Mouse (Mus musculus): ENCODE results near the gene Ssbp3.

Gene Ssbp3

DNA sequence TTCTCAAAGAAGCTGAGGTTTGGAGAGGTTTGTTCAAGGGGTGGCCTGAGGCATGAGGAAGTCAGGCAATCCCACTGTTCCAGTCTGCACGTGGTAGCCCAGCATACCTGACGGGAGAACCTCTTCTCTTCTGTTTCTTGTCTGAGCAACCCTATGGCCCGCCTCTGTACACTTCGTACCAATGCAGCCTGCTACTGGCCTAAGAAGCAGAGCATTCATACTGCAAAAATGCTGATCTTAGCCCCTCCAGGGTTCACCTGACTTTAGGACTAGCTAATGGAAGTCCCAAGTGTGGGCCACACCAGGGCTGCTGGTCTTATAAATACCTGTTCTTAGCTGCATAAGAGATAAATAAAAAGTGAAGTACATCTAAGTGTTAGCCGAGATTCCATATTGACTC, 147.8 kb downstream of the Ssbp3 start:
- H3K9me3 ChIP-seq (ENCODE audit: low read length): no peaks in the 10 kb centered on the region
- H3K27me3 ChIP-seq (ENCODE audit: insufficient read depth, low read length): no peaks in the 10 kb centered on the region
- H3K36me3 ChIP-seq (ENCODE audit: insufficient read depth, low read length): peaks cover 78% of the 10 kb centered on the region
- TF ChIP-seq NANOG (IDR thresholded peaks at IDR 0.05; ENCODE audit: borderline replicate concordance, low read length) (no peak), POU5F1 (IDR thresholded peaks at IDR 0.05; ENCODE audit: borderline replicate concordance, low read length) (no peak), CTCF (conservative IDR thresholded peaks at IDR 0.05; ENCODE audit: low read length) (no peak)
- H3K4me1 ChIP-seq (replicated peaks; ENCODE audit: low read depth, low read length): peaks cover 8% of the 10 kb centered on the region; the same call in 1 of the 2 replicates
- H3K4me3 ChIP-seq (replicated peaks; ENCODE audit: low read length): no peak overlapping the region

DNA sequence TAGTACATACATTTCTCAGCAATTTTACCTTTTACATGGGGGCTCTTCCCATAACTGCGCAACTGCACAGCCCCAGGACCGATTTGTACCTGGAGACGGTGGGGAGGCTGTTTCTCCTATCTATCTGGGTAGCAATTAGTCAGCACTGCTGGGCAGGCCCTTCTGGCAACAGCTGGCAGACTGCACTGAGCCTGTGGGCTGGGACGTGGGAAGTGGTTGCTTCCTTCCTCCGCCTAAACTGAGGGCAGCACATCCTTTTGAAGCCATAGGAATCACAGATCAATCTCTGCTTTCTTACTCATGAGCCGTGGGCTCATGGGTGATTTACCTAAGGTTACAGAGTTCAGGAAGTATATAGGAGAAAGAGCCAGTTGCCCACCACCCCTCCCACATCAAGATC, 148.3 kb downstream of the Ssbp3 start:
- peaks cover 82% of the 10 kb centered on the region for H3K36me3 ChIP-seq (ENCODE audit: insufficient read depth, low read length)
- H3K4me3 ChIP-seq (replicated peaks; ENCODE audit: low read length): no peak overlapping the region
- peaks cover 8% of the 10 kb centered on the region; the same call in 1 of the 2 replicates for H3K4me1 ChIP-seq (replicated peaks; ENCODE audit: low read depth, low read length)
- TF ChIP-seq CTCF (conservative IDR thresholded peaks at IDR 0.05; ENCODE audit: low read length) (no peak), NANOG (IDR thresholded peaks at IDR 0.05; ENCODE audit: borderline replicate concordance, low read length) (no peak), POU5F1 (IDR thresholded peaks at IDR 0.05; ENCODE audit: borderline replicate concordance, low read length) (no peak)
- no peaks in the 10 kb centered on the region for H3K9me3 ChIP-seq (ENCODE audit: low read length)
- no peaks in the 10 kb centered on the region for H3K27me3 ChIP-seq (ENCODE audit: insufficient read depth, low read length)

- Histone ChIP-seq H3K36me3 (ENCODE audit: insufficient read depth, low read length) (peaks cover 91% of the 10 kb centered on the region), H3K9me3 (ENCODE audit: low read length) (no peaks in the 10 kb centered on the region), H3K4me1 (replicated peaks; ENCODE audit: low read depth, low read length) (peaks cover 17% of the 10 kb centered on the region), H3K4me3 (replicated peaks; ENCODE audit: low read length) (no peak overlapping the region), H3K27me3 (ENCODE audit: insufficient read depth, low read length) (no peaks in the 10 kb centered on the region)
- TF ChIP-seq POU5F1 (IDR thresholded peaks at IDR 0.05; ENCODE audit: borderline replicate concordance, low read length): no peak
- no peak for TF ChIP-seq NANOG (IDR thresholded peaks at IDR 0.05; ENCODE audit: borderline replicate concordance, low read length)
- no peak for TF ChIP-seq CTCF (conservative IDR thresholded peaks at IDR 0.05; ENCODE audit: low read length)
Observed at GRCm38 (mm10) chr4:107061560-107061959, 151.1 kb downstream of the Ssbp3 start.

DNA sequence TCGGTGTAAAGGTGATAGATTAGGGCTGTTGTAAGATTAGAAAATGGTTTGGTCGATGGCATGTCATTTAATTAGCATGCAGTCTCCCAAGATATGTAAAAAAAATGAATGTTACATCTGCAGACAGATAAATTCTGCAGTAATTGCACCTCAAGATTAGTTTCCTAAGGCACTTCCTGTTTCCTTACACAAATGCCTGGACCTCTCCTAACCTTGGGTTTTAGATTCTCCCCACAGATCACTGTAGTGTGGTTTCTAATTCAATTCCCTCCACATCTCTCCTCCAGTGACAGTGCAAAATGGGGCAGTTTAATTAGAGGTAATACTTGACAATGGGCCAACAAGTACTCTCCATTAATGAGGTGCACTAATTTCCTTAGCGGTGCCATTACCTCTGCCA, 152.7 kb downstream of the Ssbp3 start:
- Histone ChIP-seq H3K4me1 (replicated peaks; ENCODE audit: low read depth, low read length) (peaks cover 21% of the 10 kb centered on the region), H3K27me3 (ENCODE audit: insufficient read depth, low read length) (no peaks in the 10 kb centered on the region), H3K36me3 (ENCODE audit: insufficient read depth, low read length) (peaks cover 74% of the 10 kb centered on the region), H3K9me3 (ENCODE audit: low read length) (no peaks in the 10 kb centered on the region), H3K4me3 (replicated peaks; ENCODE audit: low read length) (no peak overlapping the region)
- TF ChIP-seq CTCF (conservative IDR thresholded peaks at IDR 0.05; ENCODE audit: low read length): no peak
- no peak for TF ChIP-seq NANOG (IDR thresholded peaks at IDR 0.05; ENCODE audit: borderline replicate concordance, low read length)

DNA sequence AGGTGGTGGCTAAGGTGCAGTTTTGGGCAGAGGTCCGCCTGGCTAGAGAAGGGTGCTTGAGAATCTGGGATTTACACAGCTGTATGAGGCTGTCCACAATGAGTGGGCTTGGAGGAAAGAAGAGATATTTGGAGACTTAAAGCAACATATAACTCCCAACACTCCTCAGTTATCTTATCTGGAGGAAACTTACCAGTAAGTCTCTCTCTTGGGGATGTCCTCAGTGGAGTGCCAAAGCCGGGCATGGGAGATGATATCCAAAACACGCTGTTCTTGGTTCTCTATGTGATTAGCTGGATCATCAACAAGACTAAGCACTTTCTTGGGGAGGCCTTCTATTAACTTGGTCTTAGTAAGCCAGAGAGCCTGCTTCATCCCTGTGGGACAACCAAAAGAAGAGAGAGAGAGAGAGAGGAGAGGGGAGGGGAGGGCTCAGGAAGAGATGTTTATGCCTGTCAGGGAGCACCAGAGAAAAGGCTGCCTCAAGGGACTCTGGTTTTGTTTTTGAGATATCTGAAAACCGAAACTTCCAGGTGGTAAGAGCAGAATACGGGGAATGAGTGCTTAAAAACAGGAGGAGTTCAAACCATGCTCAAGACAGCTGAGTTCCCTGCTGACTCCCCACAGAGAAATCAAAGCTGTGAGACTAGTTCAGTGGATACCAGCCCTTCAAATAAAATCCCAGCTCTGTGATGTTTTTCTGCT, 154.0 kb downstream of the Ssbp3 start:
- no peak overlapping the region for H3K4me3 ChIP-seq (replicated peaks; ENCODE audit: low read length)
- H3K36me3 ChIP-seq (ENCODE audit: insufficient read depth, low read length): peaks cover 61% of the 10 kb centered on the region
- H3K9me3 ChIP-seq (ENCODE audit: low read length): no peaks in the 10 kb centered on the region
- H3K4me1 ChIP-seq (replicated peaks; ENCODE audit: low read depth, low read length): peaks cover 30% of the 10 kb centered on the region
- TF ChIP-seq CTCF (conservative IDR thresholded peaks at IDR 0.05; ENCODE audit: low read length) (no peak), POU5F1 (IDR thresholded peaks at IDR 0.05; ENCODE audit: borderline replicate concordance, low read length) (no peak), NANOG (IDR thresholded peaks at IDR 0.05; ENCODE audit: borderline replicate concordance, low read length) (no peak)
- no peaks in the 10 kb centered on the region for H3K27me3 ChIP-seq (ENCODE audit: insufficient read depth, low read length)

DNA sequence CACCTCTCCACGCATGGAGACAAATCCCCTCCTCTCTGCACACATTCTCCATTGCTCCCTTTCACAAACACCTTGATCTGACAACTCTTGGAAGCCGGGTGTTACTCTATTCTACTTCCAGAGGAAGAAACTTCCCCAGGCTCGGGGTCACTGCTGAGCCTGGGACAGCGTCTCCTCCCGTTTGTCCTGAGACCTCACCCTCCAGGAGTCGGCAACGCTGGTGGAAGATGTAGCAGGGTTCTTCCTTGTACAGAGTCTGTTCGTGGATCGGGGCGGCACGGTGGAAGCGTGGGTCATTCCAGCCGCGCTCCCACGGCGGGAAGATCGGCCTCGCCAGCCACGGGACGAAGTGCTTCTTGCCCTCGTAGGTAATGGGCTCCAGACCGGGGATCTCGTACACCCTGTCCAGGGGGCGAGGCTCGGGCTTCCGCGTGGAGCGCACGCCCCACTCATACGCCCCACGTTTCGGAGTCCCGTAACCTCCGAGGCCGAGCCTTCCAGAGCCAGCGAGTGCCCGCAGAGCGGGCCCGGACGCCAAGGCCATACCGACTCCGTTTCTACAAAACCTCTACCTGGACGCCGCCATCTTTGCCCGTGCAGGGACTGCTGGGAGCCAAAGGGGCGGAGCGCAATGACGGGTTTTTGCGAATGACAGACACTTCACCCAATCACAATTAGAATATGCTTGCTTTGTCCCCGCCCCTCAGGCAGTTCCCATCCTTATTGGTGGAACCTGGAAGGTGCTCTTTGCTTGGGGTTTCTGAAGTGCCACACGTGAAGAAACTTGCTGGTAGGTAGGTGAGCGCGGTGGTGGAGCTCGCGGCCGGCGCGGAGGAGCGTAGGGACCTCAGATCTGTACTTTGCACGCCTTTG, 156.0 kb downstream of the Ssbp3 start, which contains the start of the genes Mrpl37 and Cyb5rl:
Mrpl37 (minus strand) TSS at position 617 of the 873 bp plus-strand sequence.
Cyb5rl (plus strand) TSS at position 737 of the 873 bp plus-strand sequence.
- TF ChIP-seq CTCF (conservative IDR thresholded peaks at IDR 0.05; ENCODE audit: low read length) (no peak), POU5F1 (IDR thresholded peaks at IDR 0.05; ENCODE audit: borderline replicate concordance, low read length) (no peak)
- H3K4me3 ChIP-seq (replicated peaks; ENCODE audit: low read length): peak within 1 kb of the TSS; percentile 96
- no peaks in the 10 kb centered on the region for H3K27me3 ChIP-seq (ENCODE audit: insufficient read depth, low read length)
- no peaks in the 10 kb centered on the region for H3K9me3 ChIP-seq (ENCODE audit: low read length)
- H3K4me1 ChIP-seq (replicated peaks; ENCODE audit: low read depth, low read length): peaks cover 30% of the 10 kb centered on the region
- H3K36me3 ChIP-seq (ENCODE audit: insufficient read depth, low read length): peaks cover 42% of the 10 kb centered on the region

GRCm38 (mm10) chr4:107067151-107067840, 156.8 kb downstream of the Ssbp3 start:
- Histone ChIP-seq H3K4me1 (replicated peaks; ENCODE audit: low read depth, low read length) (peaks cover 30% of the 10 kb centered on the region), H3K9me3 (ENCODE audit: low read length) (no peaks in the 10 kb centered on the region), H3K36me3 (ENCODE audit: insufficient read depth, low read length) (peaks cover 34% of the 10 kb centered on the region), H3K27me3 (ENCODE audit: insufficient read depth, low read length) (no peaks in the 10 kb centered on the region), H3K4me3 (replicated peaks; ENCODE audit: low read length) (peak overlapping the region; percentile 96)
- TF ChIP-seq NANOG (IDR thresholded peaks at IDR 0.05; ENCODE audit: borderline replicate concordance, low read length) (peak; percentile 36; the same call in 1 of the 2 replicates), CTCF (conservative IDR thresholded peaks at IDR 0.05; ENCODE audit: low read length) (no peak), POU5F1 (IDR thresholded peaks at IDR 0.05; ENCODE audit: borderline replicate concordance, low read length) (no peak)

- no peak for TF ChIP-seq NANOG (IDR thresholded peaks at IDR 0.05; ENCODE audit: borderline replicate concordance, low read length)
- TF ChIP-seq CTCF (conservative IDR thresholded peaks at IDR 0.05; ENCODE audit: low read length): no peak
- TF ChIP-seq POU5F1 (IDR thresholded peaks at IDR 0.05; ENCODE audit: borderline replicate concordance, low read length): no peak
- Histone ChIP-seq H3K36me3 (ENCODE audit: insufficient read depth, low read length) (no peaks in the 10 kb centered on the region), H3K4me3 (replicated peaks; ENCODE audit: low read length) (no peak overlapping the region), H3K27me3 (ENCODE audit: insufficient read depth, low read length) (no peaks in the 10 kb centered on the region), H3K4me1 (replicated peaks; ENCODE audit: low read depth, low read length) (peaks cover 18% of the 10 kb centered on the region), H3K9me3 (ENCODE audit: low read length) (no peaks in the 10 kb centered on the region)
Observed at GRCm38 (mm10) chr4:107072343-107072742, 161.8 kb downstream of the Ssbp3 start.

Measured in E14TG2a.4 (cell line).